Mouse (Mus musculus): ENCODE measurements around the gene Hacd3. TPM values are rescaled to one million over a fixed set of nuclear protein-coding genes. Genes with fewer than 3 reads are reported as not detected.
A peak's percentile ranks its signal among the peaks of the same experiment; 100 is the strongest.

Gene Hacd3
- polyA plus RNA-seq, 1 experiment from 2014 or later = 194 TPM

DNA sequence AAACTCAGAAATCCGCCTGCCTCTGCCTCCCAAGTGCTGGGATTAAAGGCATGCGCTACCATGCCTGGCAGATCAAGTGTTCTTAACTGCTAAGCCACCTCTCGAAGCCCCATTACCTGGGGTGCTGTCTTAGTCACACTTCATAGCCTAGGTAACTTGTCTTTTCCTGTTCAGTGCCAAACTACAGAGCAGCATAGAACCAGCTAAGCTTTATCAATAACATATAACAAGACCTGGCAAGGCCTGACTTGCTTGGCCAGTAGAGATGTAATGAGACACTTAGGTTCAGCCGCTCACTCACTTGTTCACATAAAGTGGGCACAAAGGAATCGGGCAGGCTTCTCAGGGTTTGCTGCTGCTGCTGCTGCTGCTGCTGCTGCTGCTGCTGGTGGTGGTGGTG, 6.8 kb upstream of the Hacd3 start:
- H3K9ac ChIP-seq (replicated peaks) = no peak overlapping the region
- ATAC-seq (replicated peaks) = no peak
- H3K36me3 ChIP-seq = no peaks in the 10 kb centered on the region
- no peak overlapping the region for H3K4me3 ChIP-seq
- H3K27ac ChIP-seq (replicated peaks) = no peak overlapping the region
- H3K27me3 ChIP-seq = no peaks in the 10 kb centered on the region
- H3K4me1 ChIP-seq = peaks cover 8% of the 10 kb centered on the region
- no peaks in the 10 kb centered on the region for H3K9me3 ChIP-seq
- no peak overlapping the region for H3K4me2 ChIP-seq (replicated peaks)
- WGBS = 88% methylated on average over 5 of the region's 5 CpGs

DNA sequence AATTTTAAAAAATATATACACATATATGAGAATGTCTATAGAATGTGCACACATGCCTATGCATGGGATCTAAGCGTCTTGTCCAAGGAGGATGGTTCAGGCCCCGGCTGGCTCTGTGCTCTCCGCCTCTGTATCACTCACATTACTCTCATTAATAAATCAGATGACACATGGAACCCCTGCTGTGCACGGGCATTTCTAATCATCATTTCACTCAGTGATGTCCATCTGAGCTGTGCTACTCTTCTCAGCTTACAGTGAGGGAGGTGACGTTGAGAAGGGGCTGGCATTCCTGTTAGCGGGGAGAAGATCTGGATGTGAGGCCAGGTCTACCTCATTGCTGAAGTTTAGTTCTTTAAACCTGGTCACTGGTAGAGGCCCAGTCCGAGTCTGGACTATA, 5.7 kb upstream of the Hacd3 start:
- H3K9me3 ChIP-seq = no peaks in the 10 kb centered on the region
- H3K4me1 ChIP-seq = peaks cover 5% of the 10 kb centered on the region
- no peak overlapping the region for H3K4me2 ChIP-seq (replicated peaks)
- H3K9ac ChIP-seq (replicated peaks) = no peak overlapping the region
- no peak overlapping the region for H3K4me3 ChIP-seq
- 83% methylated on average over 7 of the region's 7 CpGs for WGBS
- ATAC-seq (replicated peaks) = no peak
- H3K27me3 ChIP-seq = no peaks in the 10 kb centered on the region
- no peaks in the 10 kb centered on the region for H3K36me3 ChIP-seq
- H3K27ac ChIP-seq (replicated peaks) = no peak overlapping the region

DNA sequence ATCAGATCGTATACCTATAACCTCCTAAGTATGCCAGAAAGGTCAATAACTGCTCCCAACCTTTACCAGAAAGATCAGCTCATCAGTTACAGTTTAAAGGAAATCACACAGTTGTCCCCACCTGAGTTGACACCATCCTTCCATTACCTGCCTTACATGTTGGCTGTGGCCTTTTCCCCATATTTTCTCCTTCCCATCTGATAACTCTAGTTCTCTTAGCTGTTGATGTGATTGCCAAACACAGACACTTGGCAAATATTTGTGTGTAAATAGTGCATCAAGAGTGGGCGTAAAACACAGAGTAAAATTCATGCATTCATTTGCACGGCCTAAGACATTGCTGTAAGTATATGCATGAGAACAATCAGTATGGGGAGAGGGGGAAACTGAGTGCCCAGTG, 2.0 kb upstream of the Hacd3 start:
- ATAC-seq (replicated peaks) = no peak
- WGBS = 94% methylated on average over 3 of the region's 3 CpGs
- no peak overlapping the region for H3K27ac ChIP-seq (replicated peaks)
- no peak overlapping the region for H3K4me3 ChIP-seq
- no peak overlapping the region for H3K4me2 ChIP-seq (replicated peaks)
- H3K36me3 ChIP-seq = no peaks in the 10 kb centered on the region
- H3K27me3 ChIP-seq = no peaks in the 10 kb centered on the region
- H3K9ac ChIP-seq (replicated peaks) = no peak overlapping the region
- H3K4me1 ChIP-seq = peaks cover 29% of the 10 kb centered on the region
- no peaks in the 10 kb centered on the region for H3K9me3 ChIP-seq

DNA sequence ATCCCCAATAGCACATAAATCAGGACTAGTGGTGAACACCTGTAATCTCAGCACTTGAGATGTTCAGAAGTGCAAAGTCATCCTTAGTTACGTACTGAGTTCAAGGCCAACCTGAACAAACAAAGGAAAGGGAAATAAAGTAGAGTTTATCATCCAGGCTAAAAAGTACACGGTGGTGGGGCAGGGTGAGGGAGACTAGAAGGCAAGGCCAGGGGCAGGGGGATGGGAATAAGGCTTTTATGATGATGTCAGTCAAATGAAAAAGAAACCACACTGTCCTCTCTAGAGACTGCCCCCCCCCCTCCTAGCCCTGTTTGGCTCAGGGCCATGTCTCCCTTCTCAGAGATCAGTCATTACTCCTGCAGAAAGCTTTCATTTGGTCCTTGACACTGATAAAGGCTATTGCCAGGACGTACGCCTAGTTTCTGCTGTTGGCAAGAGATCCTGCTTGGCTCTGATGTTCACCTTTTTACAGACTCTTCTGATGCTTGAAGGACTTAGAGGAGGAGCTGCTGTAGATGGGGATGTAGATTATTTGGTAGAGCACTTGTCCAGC, 1.2 kb upstream of the Hacd3 start:
- Histone ChIP-seq H3K36me3 (no peaks in the 10 kb centered on the region), H3K4me3 (no peak overlapping the region), H3K9ac (replicated peaks) (no peak overlapping the region), H3K27me3 (no peaks in the 10 kb centered on the region), H3K4me2 (replicated peaks) (no peak overlapping the region), H3K27ac (replicated peaks) (0 out of 2 replicates have a peak overlapping the region, but pooled peaks have one; percentile 89), H3K9me3 (no peaks in the 10 kb centered on the region), H3K4me1 (peaks cover 37% of the 10 kb centered on the region)
- ATAC-seq (replicated peaks) = no peak
- 58% methylated on average over 4 of the region's 4 CpGs for WGBS

DNA sequence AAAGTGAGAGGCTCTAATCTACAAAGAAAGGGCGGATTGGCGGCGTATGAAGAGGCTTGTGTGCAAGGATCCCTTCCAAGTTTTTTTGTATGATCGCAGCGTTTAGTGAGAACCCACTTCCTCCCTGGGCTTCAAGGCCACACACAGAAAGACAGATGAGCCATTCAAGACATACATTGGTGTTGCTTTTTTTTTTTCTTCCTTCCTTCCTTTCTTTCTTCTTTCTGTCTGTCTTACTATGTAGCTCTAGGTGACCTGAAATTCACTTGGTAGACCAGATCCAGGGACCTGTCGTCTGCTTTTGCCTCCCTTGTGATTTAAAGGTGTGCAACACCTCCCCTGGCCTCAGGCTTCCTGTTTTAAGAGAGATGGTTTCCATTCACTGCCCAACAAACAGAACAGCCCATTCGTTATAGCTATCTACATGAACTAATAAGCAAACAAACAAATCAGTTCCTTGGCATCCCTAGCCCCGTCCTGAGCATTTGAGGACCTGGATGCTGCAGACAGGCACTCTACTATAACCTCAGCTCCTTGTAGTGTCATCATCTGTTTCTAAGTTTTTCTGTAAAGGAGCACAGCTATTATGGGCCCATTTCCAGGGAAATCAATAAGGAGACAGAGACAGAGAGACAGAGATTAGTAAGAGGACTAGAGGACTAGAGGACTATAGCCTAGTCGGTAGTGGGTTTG, 540 bp upstream of the Hacd3 start:
- H3K9ac ChIP-seq (replicated peaks) = peak overlapping the region; percentile 92
- H3K4me3 ChIP-seq = peak overlapping the region; percentile 67
- H3K27ac ChIP-seq (replicated peaks) = peak overlapping the region; percentile 89
- peak overlapping the region; percentile 52 for H3K4me2 ChIP-seq (replicated peaks)
- peaks cover 43% of the 10 kb centered on the region for H3K4me1 ChIP-seq
- 17% methylated on average over 9 of the region's 9 CpGs for WGBS
- H3K36me3 ChIP-seq = no peaks in the 10 kb centered on the region
- H3K9me3 ChIP-seq = no peaks in the 10 kb centered on the region
- no peak for ATAC-seq (replicated peaks)
- H3K27me3 ChIP-seq = no peaks in the 10 kb centered on the region

DNA sequence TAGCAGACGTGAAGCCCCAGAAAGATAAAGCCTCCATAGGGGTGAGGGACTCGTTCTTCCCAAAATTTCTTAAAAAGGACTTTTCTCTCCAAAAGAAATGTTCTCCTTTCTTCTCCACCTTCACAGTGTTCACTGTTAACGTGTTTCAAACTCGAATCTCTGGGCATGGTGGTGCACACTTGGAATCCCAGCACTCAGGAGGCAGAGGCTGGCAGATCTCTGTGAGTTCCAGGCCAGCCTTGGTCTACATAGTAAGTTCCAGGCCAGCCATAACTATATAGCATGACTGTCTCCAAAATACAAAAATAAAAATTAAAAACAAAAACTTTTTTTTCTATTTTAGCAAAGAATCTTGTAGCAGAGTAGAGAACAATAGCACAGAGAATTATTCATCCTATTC, 1.4 kb downstream of the Hacd3 start:
- no peak for ATAC-seq (replicated peaks)
- Histone ChIP-seq H3K36me3 (no peaks in the 10 kb centered on the region), H3K9ac (replicated peaks) (peak overlapping the region; percentile 92; the same call in 1 of the 2 replicates), H3K4me2 (replicated peaks) (peak overlapping the region; percentile 52), H3K9me3 (no peaks in the 10 kb centered on the region), H3K27ac (replicated peaks) (no peak overlapping the region), H3K4me3 (peak overlapping the region; percentile 67), H3K27me3 (no peaks in the 10 kb centered on the region), H3K4me1 (peaks cover 61% of the 10 kb centered on the region)
- WGBS = 66% methylated on average over 4 of the region's 4 CpGs

DNA sequence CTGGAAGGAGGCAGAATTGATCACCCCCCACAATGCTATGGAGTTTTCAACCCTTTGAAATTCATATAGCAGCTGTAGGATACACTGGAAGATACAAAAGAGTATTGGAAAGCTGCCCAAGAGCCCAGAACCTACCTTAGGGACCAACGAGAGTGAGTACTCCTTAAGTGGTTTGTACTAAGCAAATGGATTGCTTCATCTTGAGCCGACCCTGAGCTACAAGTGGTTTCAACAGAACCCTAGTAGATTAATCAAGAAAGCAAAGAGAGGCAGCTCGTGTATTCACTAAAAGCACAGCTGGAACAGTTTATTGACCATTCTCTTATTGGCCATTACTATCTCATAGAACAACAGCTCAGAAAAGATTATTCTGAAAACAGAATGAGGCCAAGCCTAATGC, 2.3 kb downstream of the Hacd3 start:
- Histone ChIP-seq H3K9me3 (no peaks in the 10 kb centered on the region), H3K4me1 (peaks cover 61% of the 10 kb centered on the region), H3K27ac (replicated peaks) (no peak overlapping the region), H3K9ac (replicated peaks) (no peak overlapping the region), H3K4me2 (replicated peaks) (peak overlapping the region; percentile 11), H3K4me3 (no peak overlapping the region), H3K27me3 (no peaks in the 10 kb centered on the region), H3K36me3 (no peaks in the 10 kb centered on the region)
- 45% methylated on average over 3 of the region's 3 CpGs for WGBS
- ATAC-seq (replicated peaks) = no peak

DNA sequence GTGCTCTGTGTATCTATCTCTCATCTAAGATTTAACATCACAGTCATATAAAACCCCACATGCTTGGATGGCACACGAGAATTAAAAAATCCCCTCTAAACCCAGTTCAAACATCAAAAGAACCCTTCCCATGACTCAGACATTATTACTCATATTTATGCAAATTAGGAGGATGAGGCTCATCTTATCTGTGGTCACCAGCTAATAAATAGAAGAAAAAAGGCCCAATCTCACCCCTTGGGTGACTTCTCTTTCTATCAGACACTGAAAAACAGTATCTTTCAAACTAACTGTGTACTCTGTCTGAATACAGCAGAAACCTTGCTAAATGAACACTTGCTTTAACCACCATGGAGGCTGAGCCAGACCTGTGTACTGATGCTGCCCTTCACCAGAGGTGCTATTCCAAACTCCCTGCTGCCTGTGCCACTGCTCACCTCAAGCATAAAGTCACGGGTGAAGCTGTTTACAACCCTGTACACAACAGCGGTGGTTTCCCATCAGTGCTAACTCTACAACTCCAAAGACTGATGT, 2.8 kb downstream of the Hacd3 start:
- Histone ChIP-seq H3K4me3 (no peak overlapping the region), H3K36me3 (no peaks in the 10 kb centered on the region), H3K4me2 (replicated peaks) (peak overlapping the region; percentile 11; the same call in 1 of the 2 replicates), H3K27me3 (no peaks in the 10 kb centered on the region), H3K9me3 (no peaks in the 10 kb centered on the region), H3K9ac (replicated peaks) (no peak overlapping the region), H3K4me1 (peaks cover 61% of the 10 kb centered on the region), H3K27ac (replicated peaks) (no peak overlapping the region)
- no peak for ATAC-seq (replicated peaks)
- 72% methylated on average over 3 of the region's 3 CpGs for WGBS

DNA sequence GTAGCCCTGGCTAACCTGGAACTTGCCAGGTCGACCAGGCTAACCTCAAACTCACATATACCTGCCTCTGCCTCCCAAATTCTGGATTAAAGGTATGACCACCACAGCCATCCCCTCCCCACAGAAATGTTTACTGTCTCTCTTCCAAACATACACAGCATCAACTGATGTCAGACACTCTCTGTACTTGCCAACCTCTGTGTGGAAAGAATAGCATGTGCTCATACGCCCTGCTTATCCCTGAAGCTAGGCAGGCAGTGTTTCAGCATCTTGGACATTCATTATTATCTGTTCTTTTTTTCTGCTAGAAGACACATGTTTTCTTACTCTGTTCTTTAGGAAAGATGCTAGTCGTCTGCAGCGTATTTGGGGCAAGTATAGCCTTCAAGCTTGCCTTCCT, 3.6 kb downstream of the Hacd3 start:
- H3K4me1 ChIP-seq = peaks cover 61% of the 10 kb centered on the region
- H3K27ac ChIP-seq (replicated peaks) = no peak overlapping the region
- ATAC-seq (replicated peaks) = no peak
- no peak overlapping the region for H3K4me3 ChIP-seq
- H3K9ac ChIP-seq (replicated peaks) = no peak overlapping the region
- H3K27me3 ChIP-seq = no peaks in the 10 kb centered on the region
- H3K36me3 ChIP-seq = no peaks in the 10 kb centered on the region
- no peaks in the 10 kb centered on the region for H3K9me3 ChIP-seq
- 85% methylated on average over 4 of the region's 4 CpGs for WGBS
- H3K4me2 ChIP-seq (replicated peaks) = no peak overlapping the region

DNA sequence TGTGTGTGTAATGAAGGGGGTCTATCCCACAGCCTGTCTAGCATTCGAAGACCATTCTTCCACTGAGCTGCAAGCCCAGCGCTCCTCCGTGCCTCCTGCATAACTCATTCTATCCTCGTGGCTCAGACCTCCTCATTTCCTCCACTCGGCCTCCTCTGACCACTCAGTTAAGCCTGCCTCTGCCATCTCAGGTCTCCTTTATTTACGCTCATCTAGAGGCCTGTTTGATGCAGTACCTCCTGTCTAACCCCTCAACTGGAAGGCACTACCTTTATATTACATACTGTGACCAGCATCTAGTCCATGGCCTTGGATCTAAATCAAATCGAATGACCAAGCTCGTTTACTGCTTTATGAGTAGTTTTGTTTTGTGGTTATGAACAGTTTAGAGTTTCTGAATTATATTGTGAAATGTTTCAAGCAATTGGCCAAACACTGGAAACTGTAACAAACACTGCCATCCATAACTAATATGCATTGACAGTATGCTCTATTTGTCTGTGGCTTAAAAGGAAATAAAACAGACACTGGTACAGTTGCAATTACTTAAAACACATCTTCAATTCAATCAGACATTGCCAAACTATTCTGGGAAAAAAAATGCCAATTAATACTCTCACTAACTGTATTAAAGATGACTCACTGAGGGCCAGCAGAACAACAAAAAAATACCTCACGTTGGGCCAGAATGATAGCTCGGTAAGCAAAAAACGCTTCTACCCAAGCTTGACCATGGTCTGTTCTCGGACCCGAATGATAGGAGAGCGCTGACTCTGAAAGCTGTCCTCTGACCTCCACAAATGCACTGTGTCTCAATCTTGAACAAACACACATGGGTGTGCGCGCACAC, 4.3 kb downstream of the Hacd3 start:
- ATAC-seq (replicated peaks) = no peak
- no peak overlapping the region for H3K9ac ChIP-seq (replicated peaks)

DNA sequence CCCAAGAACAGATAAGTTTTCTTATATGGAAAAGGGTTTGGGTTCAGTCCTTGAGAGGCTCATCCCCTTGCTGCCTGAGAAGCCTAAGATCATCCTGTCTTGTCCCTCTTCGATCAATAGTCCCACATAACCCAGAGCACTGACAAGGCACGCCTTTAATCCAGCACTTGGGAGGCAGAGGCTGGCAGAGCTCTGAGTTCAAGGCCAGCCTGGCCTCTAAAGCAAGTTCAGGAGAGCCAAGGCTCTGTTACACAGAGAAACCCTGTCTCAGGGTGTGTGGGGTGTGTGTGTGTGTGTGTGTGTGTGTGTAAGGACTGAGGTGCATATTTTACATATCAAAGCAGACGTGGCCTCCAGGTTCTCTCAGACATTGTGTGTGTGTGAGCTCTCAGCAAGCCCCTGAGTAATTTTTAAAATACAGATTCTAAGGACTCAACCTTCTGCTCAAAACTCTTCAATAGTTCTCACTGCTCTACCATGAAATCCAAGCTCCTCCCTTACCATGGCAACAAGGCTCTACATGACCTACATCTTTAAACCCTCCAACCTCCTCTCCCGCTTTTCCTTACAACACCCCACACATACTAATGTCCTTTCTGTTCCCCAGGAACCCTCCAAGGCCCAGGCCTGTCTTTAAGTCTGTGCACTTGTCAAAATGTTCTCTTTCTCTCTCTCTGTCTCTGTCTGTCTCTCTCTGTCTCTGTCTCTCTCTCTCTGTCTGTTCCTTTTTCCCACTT, 5.1 kb downstream of the Hacd3 start:
- Histone ChIP-seq H3K4me3 (no peak overlapping the region), H3K27me3 (no peaks in the 10 kb centered on the region), H3K27ac (replicated peaks) (peak overlapping the region; percentile 31; the same call in 1 of the 2 replicates), H3K4me2 (replicated peaks) (no peak overlapping the region), H3K4me1 (peaks cover 55% of the 10 kb centered on the region), H3K9me3 (no peaks in the 10 kb centered on the region), H3K9ac (replicated peaks) (no peak overlapping the region), H3K36me3 (no peaks in the 10 kb centered on the region)
- no peak for ATAC-seq (replicated peaks)
- 71% methylated on average over 4 of the region's 4 CpGs for WGBS

More for the DNA sequence above, 4.3 kb downstream of the Hacd3 start:
- Histone ChIP-seq H3K9me3 (no peaks in the 10 kb centered on the region), H3K4me1 (peaks cover 59% of the 10 kb centered on the region), H3K27ac (replicated peaks) (peak overlapping the region; percentile 31; the same call in 1 of the 2 replicates), H3K27me3 (no peaks in the 10 kb centered on the region), H3K4me2 (replicated peaks) (no peak overlapping the region), H3K4me3 (no peak overlapping the region), H3K36me3 (no peaks in the 10 kb centered on the region)
- WGBS = 79% methylated on average over 16 of the region's 16 CpGs

All from forebrain, embryonic 15.5 days (tissue).